Mouse (Mus musculus) heart, adult 2 months (tissue): ENCODE results near the gene Hoxd3. TPM values are rescaled to one million over a fixed set of nuclear protein-coding genes. Genes with fewer than 3 reads are reported as not detected.
A peak's percentile ranks its signal among the peaks of the same experiment; 100 is the strongest.

Source experiments
- DNase-seq, 2 experiments: peaks; one replicate each; pipeline ENCODE4 v3.0.0; 2021
- H3K27ac ChIP-seq: fragments of 200-600 bp; 2 replicates; pipeline ENCODE4 v1.8.1; 2022
- H3K27me3 ChIP-seq: fragments of 200-500 bp; 2 replicates; pipeline ENCODE4 v1.6.1; 2012; ENCODE audit warnings: mild to moderate bottlenecking, low read length, inconsistent platforms, mixed read lengths; ENCODE audit not compliant: control insufficient read depth, insufficient read depth
- H3K36me3 ChIP-seq: fragments of 200-500 bp; 2 replicates; pipeline ENCODE4 v1.6.1; 2012; ENCODE audit warnings: low read length, inconsistent platforms; ENCODE audit not compliant: control insufficient read depth, insufficient read depth
- H3K4me1 ChIP-seq: fragments of 200-500 bp; 2 replicates; pipeline ENCODE4 v1.6.1; 2011; ENCODE audit warnings: low read length; ENCODE audit not compliant: control insufficient read depth, insufficient read depth
- H3K4me3 ChIP-seq: fragments of 200-600 bp; 2 replicates; pipeline ENCODE4 v1.8.1; 2022
- H3K79me2 ChIP-seq: fragments of 200-500 bp; replicated peaks from 2 replicates; pipeline ENCODE4 v1.6.1; 2012; ENCODE audit warnings: mild to moderate bottlenecking, inconsistent platforms, low read length, moderate library complexity, mixed read lengths; ENCODE audit not compliant: control insufficient read depth, insufficient read depth
- H3K9ac ChIP-seq: fragments of 200-500 bp; 2 replicates; pipeline ENCODE4 v1.6.1; 2012; ENCODE audit warnings: low read depth, mild to moderate bottlenecking, control low read depth, inconsistent platforms, low read length, mixed read lengths
- CTCF ChIP-seq: fragments of 200-600 bp; IDR thresholded peaks from 2 replicates; pipeline ENCODE4 v1.8.1; 2022; ENCODE audit warnings: antibody characterized with exemption, mild to moderate bottlenecking, moderate library complexity
- EP300 ChIP-seq: fragments of 200-500 bp; IDR thresholded peaks from 2 replicates; pipeline ENCODE4 v1.6.1; 2011; ENCODE audit warnings: low read depth, low read length, control low read depth; ENCODE audit not compliant: insufficient read depth
- POLR2A ChIP-seq: fragments of 200-500 bp; IDR thresholded peaks from 2 replicates; pipeline ENCODE4 v1.6.1; 2011; ENCODE audit warnings: mild to moderate bottlenecking, low read depth, low read length, control low read depth; ENCODE audit not compliant: insufficient read depth
- WGBS: fragments of 180-500 bp; shearing (Covaris S2); methylation state at CpG from one replicate; pipeline ENCODE4 v1.1.7; 2018; 5-methylcytosine and 5-hydroxymethylcytosine counted together
- intact Hi-C: fragments of 180-260 bp; cut with DNase I; formaldehyde crosslinking; loops from one replicate; pipeline ENCODE4 v1.15.1; 2025
- polyA plus RNA-seq: library from polyadenylated mRNA; depleted of rRNA; stranded (reverse); fragments of >200 nt; gene quantifications from 2 replicates; pipeline ENCODE4 v1.2.3, GENCODE M21; 2012
- total RNA-seq, 2 experiments: library from RNA; stranded (reverse); gene quantifications; 2 replicates each; pipeline ENCODE4 v1.2.3; 2021

The Hoxd3 gene
- total and polyA plus RNA-seq, 3 experiments: 0.06 TPM; not detected in 2

DNA sequence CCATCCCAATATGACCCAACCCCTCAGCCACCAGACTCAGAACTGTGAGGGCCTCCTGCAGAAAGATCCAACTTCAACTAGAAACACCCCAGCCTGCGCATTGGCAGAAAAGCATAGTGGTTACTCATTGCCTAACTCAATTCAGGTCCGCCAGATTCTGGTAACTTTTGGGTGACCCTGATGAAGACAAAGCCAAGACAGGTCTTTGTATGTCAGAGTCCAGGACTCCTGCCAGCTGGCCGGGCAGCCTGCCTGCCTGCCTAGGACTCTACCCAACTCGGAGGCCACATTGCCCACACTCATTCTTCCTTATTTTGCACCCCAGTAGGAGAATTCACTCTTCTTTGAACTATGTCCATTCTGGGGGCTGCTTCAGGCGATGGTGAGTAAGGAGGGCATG is 14.8 kb downstream of the Hoxd3 start, which contains the start of gene Gm28230:
TSS of gene Gm28230 (plus strand) at position 178 of the 400 bp plus-strand sequence.
- Histone ChIP-seq H3K4me1 (no peaks in the 10 kb centered on the region), H3K27ac (no peak within 1 kb of the TSS), H3K79me2 (no peaks in the 10 kb centered on the region), H3K4me3 (peak within 1 kb of the TSS; percentile 2; the same call in 1 of the 2 replicates), H3K9ac (no peak within 1 kb of the TSS), H3K36me3 (no peaks in the 10 kb centered on the region), H3K27me3 (peaks cover 26% of the 10 kb centered on the region)
- WGBS: 22% methylated on average over 5 of the region's 5 CpGs
- DNase-seq: peak in 1 of 2 experiments; percentile 17
- TF ChIP-seq POLR2A (no peak), CTCF (no peak), EP300 (no peak)
- intact Hi-C loops: no loop called here

DNA sequence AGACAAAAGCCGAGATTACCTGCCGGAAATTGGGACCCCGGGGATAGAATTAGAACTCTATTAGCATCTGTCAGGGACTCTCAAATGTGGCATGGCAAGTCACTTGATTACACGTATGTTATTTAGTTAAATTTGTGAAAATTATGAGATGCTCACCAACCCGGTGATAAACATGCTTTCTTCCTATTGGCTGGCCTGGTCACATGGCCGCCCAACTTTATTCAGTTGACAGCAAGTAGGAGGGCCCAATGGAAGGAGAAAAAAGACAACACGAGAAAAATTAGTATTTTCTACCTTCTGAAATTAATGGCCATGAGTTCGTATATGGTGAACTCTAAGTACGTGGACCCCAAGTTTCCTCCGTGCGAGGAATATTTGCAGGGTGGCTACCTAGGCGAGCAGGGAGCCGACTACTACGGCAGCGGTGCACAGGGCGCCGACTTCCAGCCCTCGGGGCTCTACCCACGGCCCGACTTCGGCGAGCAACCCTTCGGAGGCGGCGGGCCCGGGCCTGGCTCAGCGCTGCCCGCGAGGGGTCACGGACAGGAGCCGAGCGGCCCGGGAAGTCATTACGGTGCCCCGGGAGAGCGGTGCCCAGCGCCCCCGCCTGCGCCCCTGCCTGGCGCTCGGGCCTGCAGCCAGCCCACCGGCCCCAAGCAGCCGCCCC is 15.4 kb downstream of the Hoxd3 start:
- WGBS: 5% methylated on average over 42 of the region's 43 CpGs
- Histone ChIP-seq H3K4me1 (no peaks in the 10 kb centered on the region), H3K36me3 (no peaks in the 10 kb centered on the region), H3K79me2 (no peaks in the 10 kb centered on the region), H3K4me3 (peak overlapping the region; percentile 2; the same call in 1 of the 2 replicates), H3K27me3 (peaks cover 26% of the 10 kb centered on the region), H3K9ac (no peak overlapping the region), H3K27ac (no peak overlapping the region)
- TF ChIP-seq POLR2A (no peak), EP300 (no peak)
- intact Hi-C loops: no loop called here
- no peak for DNase-seq

DNA sequence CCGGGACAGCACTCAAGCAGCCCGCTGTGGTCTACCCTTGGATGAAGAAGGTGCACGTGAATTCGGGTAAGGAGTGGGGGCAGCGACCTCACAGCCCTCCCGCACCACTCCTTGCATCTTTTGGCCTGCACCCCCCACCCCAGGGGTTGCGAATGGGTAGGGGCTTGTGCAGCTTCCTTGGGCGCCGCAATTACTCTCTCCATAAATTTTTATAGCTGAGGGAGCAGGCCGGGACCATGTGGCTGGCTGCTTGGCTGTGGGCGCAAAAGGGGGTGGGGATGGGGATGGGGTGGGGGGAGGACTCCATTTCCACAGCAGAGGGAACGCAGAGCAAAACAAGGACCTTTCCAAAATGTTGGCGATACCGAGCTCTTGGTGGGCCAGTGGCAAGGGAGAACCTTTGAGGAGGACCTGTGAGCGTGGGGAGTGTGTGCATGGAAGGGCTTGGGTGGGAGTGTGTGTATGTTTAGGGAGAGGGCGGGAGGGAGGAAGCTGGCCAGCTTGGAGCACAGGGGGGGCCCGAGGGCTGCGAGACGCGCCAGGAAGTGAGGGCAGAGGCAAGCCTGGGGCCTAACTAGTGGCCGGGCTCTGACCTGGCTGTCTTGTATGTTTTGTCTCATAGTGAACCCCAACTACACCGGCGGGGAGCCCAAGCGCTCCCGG is 16.0 kb downstream of the Hoxd3 start:
- no peaks in the 10 kb centered on the region for H3K36me3 ChIP-seq
- intact Hi-C loops: no loop called here
- WGBS: 6% methylated on average over 25 of the region's 25 CpGs
- H3K27ac ChIP-seq: no peak overlapping the region
- H3K9ac ChIP-seq: no peak overlapping the region
- DNase-seq: no peak
- TF ChIP-seq POLR2A (no peak), EP300 (no peak), CTCF (no peak)
- no peaks in the 10 kb centered on the region for H3K79me2 ChIP-seq
- H3K4me1 ChIP-seq: no peaks in the 10 kb centered on the region
- peaks cover 28% of the 10 kb centered on the region for H3K27me3 ChIP-seq
- no peak overlapping the region for H3K4me3 ChIP-seq

DNA sequence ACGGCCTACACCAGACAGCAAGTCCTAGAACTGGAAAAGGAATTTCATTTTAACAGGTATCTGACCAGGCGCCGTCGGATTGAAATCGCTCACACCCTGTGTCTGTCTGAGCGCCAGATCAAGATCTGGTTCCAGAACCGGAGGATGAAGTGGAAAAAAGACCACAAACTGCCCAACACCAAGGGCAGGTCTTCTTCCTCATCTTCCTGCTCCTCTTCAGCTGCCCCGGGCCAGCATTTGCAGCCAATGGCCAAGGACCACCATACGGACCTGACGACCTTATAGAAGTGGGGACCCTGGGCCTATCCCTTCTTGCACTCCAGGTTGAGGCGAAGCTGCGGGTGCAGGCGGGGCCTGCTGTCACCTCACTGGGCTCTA is 16.6 kb downstream of the Hoxd3 start:
- Histone ChIP-seq H3K79me2 (no peaks in the 10 kb centered on the region), H3K27me3 (peaks cover 25% of the 10 kb centered on the region), H3K36me3 (no peaks in the 10 kb centered on the region), H3K27ac (no peak overlapping the region), H3K9ac (no peak overlapping the region), H3K4me3 (no peak overlapping the region), H3K4me1 (no peaks in the 10 kb centered on the region)
- 24% methylated on average over 13 of the region's 13 CpGs for WGBS
- DNase-seq: no peak
- intact Hi-C loops: no loop called here
- TF ChIP-seq EP300 (no peak), POLR2A (no peak), CTCF (no peak)

DNA sequence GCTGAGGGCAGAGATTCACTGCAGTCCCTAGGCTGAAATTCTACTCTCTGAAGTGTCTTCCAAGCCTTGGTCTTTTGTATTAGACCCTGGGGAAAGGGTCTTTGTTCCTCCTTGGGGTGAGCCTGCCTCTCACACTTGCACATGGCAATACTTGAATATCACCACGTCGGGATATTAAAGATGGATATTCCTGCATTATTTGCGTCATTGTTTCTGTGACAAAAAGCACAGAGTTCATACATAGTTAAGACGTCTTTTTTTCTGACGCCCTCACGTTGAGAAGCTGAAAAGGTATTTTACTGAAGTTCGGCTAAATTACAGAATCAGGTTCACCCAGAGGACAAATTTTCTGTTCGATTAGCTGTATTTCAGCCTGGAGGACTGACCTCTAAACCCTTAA is 18.6 kb downstream of the Hoxd3 start:
- intact Hi-C loops: no loop called here
- peaks cover 35% of the 10 kb centered on the region for H3K27me3 ChIP-seq
- DNase-seq: no peak

DNA sequence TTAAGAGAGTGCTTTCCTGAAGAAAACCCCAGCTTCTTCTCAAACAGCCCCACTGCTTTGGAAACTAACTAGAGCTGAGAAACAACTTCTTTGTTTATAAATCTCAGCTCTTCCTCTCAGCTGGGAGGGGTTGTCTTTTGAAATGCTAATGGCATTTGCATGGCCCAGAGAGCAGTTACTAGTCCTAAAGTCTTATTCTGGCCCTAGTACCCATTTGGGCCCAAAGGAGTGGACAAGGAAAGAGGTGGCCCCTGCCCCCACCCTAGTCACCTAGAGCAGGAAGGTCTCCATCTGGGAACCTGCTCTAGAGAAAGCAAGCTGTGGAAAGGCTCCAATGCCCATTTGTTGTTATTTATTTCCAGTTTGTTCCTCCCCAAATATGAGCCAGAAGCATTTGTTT is 19.3 kb downstream of the Hoxd3 start:
- DNase-seq: no peak
- H3K4me1 ChIP-seq: no peaks in the 10 kb centered on the region
- TF ChIP-seq EP300 (no peak), CTCF (no peak), POLR2A (no peak)
- H3K27ac ChIP-seq: no peak overlapping the region
- intact Hi-C loops: no loop called here
- no peak overlapping the region for H3K4me3 ChIP-seq
- H3K9ac ChIP-seq: no peak overlapping the region
- H3K79me2 ChIP-seq: no peaks in the 10 kb centered on the region
- H3K27me3 ChIP-seq: peaks cover 39% of the 10 kb centered on the region
- no peaks in the 10 kb centered on the region for H3K36me3 ChIP-seq

More for the DNA sequence above, 18.6 kb downstream of the Hoxd3 start:
- TF ChIP-seq CTCF (no peak), EP300 (no peak), POLR2A (no peak)
- no peak overlapping the region for H3K4me3 ChIP-seq
- 25% methylated on average over 8 of the region's 8 CpGs for WGBS
- no peak overlapping the region for H3K27ac ChIP-seq
- H3K36me3 ChIP-seq: no peaks in the 10 kb centered on the region
- H3K79me2 ChIP-seq: no peaks in the 10 kb centered on the region
- H3K4me1 ChIP-seq: no peaks in the 10 kb centered on the region
- H3K9ac ChIP-seq: no peak overlapping the region
